Mouse (Mus musculus) cortical plate, adult 2 months (tissue): ENCODE results near the gene Supt3. TPM values are rescaled to one million over a fixed set of nuclear protein-coding genes. Genes with fewer than 3 reads are reported as not detected.

Source experiments
- H3K27ac ChIP-seq: fragments of 200-500 bp; 2 replicates; pipeline ENCODE4 v1.5.1; 2012; ENCODE audit warnings: low read length, control low read depth, inconsistent platforms; ENCODE audit not compliant: insufficient read depth
- H3K4me1 ChIP-seq: fragments of 200-500 bp; 2 replicates; pipeline ENCODE4 v1.6.1; 2011; ENCODE audit warnings: low read length; ENCODE audit not compliant: control insufficient read depth, insufficient read depth
- H3K4me3 ChIP-seq: fragments of 200-500 bp; 2 replicates; pipeline ENCODE4 v1.5.1; 2011; ENCODE audit warnings: mild to moderate bottlenecking, low read length, control low read depth; ENCODE audit not compliant: insufficient read depth
- CTCF ChIP-seq: fragments of 200-500 bp; IDR thresholded peaks from 2 replicates; pipeline ENCODE4 v1.5.1; 2011; ENCODE audit warnings: mild to moderate bottlenecking, control low read depth, low read length; ENCODE audit not compliant: insufficient read depth; ENCODE audit errors: extremely low read depth
- POLR2A ChIP-seq: fragments of 200-500 bp; IDR thresholded peaks from 2 replicates; pipeline ENCODE4 v1.6.1; 2011; ENCODE audit warnings: mild to moderate bottlenecking, low read length, control low read depth; ENCODE audit not compliant: insufficient read depth; ENCODE audit errors: extremely low read depth
- polyA plus RNA-seq: library from polyadenylated mRNA; depleted of rRNA; stranded (reverse); fragments of >200 nt; gene quantifications from 2 replicates; pipeline ENCODE4 v1.2.3, GENCODE M21; 2012

Gene Supt3
- polyA plus RNA-seq, 1 experiment: 6.9 TPM

- Histone ChIP-seq H3K27ac (no peak overlapping the region), H3K4me3 (no peak overlapping the region; the same call in 1 of the 2 replicates), H3K4me1 (no peaks in the 10 kb centered on the region; the same call in 1 of the 2 replicates)
- TF ChIP-seq CTCF (no peak), POLR2A (no peak)
These were observed 1.2 kb downstream of the Supt3 start for GRCm38 (mm10) chr17:44778141-44778540.

DNA sequence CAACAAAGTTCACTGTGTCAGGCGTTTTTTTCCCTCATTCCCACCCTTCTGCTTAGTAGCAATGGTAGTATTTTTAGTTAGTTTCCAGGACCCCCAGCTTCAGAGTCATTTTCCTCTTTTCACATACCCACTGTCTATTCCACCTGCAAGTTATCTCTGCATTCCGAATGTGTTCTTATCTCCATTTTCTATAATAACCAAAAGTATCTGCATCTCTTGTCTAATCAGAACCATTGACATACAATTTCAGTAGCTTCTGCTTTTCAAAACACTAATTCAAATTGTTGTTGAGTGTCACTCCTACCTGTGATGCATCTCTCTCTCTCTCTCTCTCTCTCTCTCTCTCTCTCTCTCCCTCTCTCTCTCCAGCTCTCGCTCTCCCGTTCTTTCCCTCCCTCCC lies 3.4 kb downstream of the Supt3 start:
- TF ChIP-seq POLR2A (no peak), CTCF (no peak)
- H3K4me3 ChIP-seq: no peak overlapping the region
- H3K4me1 ChIP-seq: no peaks in the 10 kb centered on the region; the same call in 1 of the 2 replicates
- H3K27ac ChIP-seq: no peak overlapping the region

GRCm38 (mm10) chr17:44782366-44782765 lies 5.4 kb downstream of the Supt3 start:
- Histone ChIP-seq H3K27ac (no peak overlapping the region), H3K4me3 (no peak overlapping the region), H3K4me1 (no peaks in the 10 kb centered on the region; the same call in 1 of the 2 replicates)
- TF ChIP-seq CTCF (no peak), POLR2A (no peak)

DNA sequence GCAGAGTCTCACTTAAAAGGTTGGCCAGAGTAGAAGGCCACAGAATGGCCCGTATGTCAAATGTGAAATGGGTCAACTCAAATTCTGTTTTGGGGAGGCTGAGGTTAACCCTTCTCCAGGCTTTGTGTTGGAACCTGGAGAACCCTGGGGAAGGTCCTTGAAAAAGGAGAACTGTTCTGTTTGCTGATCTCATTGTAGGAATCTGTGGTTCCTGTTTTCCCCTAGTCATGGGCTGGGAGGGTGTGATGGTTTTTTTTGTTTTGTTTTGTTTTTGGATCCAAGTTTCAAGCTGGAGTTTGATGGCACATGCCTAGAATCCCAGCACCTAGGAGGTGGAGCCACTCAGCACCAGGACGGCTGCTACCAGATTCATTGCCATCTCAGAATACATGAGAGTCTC lies 6.2 kb downstream of the Supt3 start:
- no peak for TF ChIP-seq POLR2A
- no peak overlapping the region for H3K27ac ChIP-seq
- no peak overlapping the region for H3K4me3 ChIP-seq
- no peaks in the 10 kb centered on the region; the same call in 1 of the 2 replicates for H3K4me1 ChIP-seq

GRCm38 (mm10) chr17:44788982-44789747 lies 12.2 kb downstream of the Supt3 start:
- H3K4me1 ChIP-seq: no peaks in the 10 kb centered on the region
- H3K4me3 ChIP-seq: no peak overlapping the region
- H3K27ac ChIP-seq: no peak overlapping the region
- TF ChIP-seq CTCF (no peak), POLR2A (no peak)

GRCm38 (mm10) chr17:44792218-44792917 lies 15.4 kb downstream of the Supt3 start:
- Histone ChIP-seq H3K4me1 (no peaks in the 10 kb centered on the region), H3K4me3 (no peak overlapping the region), H3K27ac (no peak overlapping the region)
- TF ChIP-seq POLR2A (no peak), CTCF (no peak)

DNA sequence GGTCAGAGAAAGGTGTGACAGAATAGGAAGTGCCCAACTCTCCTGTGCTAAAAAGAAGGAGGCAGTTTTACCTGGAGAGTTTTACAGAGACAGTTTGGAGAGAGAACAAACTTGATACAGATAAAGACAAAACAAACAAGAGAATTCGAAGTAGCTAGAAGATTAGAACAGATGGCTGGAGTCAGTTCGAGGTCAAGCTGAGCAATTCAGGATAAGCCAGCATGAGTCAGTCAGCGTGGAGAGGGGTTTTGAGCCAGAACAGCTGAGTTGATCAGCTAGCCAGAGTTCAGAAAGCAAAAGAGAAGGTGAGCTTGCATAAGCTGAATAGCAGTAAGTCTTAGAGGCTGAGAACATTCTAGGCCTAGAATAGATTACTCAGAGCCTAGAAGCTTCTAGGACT lies 20.4 kb downstream of the Supt3 start:
- TF ChIP-seq POLR2A (no peak), CTCF (no peak)
- Histone ChIP-seq H3K4me1 (no peaks in the 10 kb centered on the region), H3K27ac (no peak overlapping the region), H3K4me3 (no peak overlapping the region)

GRCm38 (mm10) chr17:44807031-44807430 lies 30.1 kb downstream of the Supt3 start:
- H3K27ac ChIP-seq: no peak overlapping the region
- TF ChIP-seq POLR2A (no peak), CTCF (no peak)
- no peak overlapping the region for H3K4me3 ChIP-seq
- H3K4me1 ChIP-seq: no peaks in the 10 kb centered on the region

- Histone ChIP-seq H3K4me1 (no peaks in the 10 kb centered on the region), H3K4me3 (no peak within 1 kb of the TSS; the same call in 1 of the 2 replicates), H3K27ac (no peak within 1 kb of the TSS)
- TF ChIP-seq POLR2A (no peak), CTCF (no peak)
These were observed 37.7 kb downstream of the Supt3 start, which contains the start of gene Runx2 for GRCm38 (mm10) chr17:44814508-44815175. Gene Runx2 (minus strand): TSS chr17:44814797.

GRCm38 (mm10) chr17:44818825-44819224 lies 41.9 kb downstream of the Supt3 start:
- TF ChIP-seq POLR2A (no peak), CTCF (no peak)
- no peak overlapping the region for H3K27ac ChIP-seq
- H3K4me3 ChIP-seq: no peak overlapping the region
- H3K4me1 ChIP-seq: no peaks in the 10 kb centered on the region
